Mouse (Mus musculus): ENCODE data around the gene 4933400A11Rik.

The 4933400A11Rik gene

GRCm38 (mm10) chrX:169779535-169779934 is at the start of gene 4933400A11Rik:
TSS of gene 4933400A11Rik (minus strand) at chrX:169779635.
- DNase-seq (ENCODE audit: low spot score in 2 of 2) = no peak

GRCm38 (mm10) chrX:169828136-169828535 is 48.7 kb upstream of the 4933400A11Rik start:
- DNase-seq (ENCODE audit: low spot score in 2 of 2) = no peak

DNA sequence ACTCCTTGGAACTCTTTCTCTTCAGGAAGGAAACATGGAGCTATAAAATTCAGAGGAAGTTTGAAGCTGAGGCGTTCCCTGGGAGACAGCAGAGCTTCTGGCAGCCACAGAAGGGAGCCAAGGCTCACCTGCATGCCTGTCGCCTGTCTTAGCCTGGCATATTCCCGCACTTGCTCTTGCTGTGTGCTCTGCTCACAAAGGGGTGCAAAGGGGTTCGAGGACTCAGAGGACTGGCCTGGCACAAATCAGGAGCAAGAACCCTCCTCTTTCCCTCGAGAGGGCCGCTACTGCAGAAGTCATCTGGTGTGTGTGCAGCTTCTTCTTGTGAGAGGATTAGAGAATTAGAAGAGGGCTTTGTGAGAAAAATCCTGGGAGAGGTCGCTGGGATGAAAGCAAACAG is 48.3 kb upstream of the 4933400A11Rik start:
- no peak for DNase-seq (ENCODE audit: low spot score in 2 of 2)

DNA sequence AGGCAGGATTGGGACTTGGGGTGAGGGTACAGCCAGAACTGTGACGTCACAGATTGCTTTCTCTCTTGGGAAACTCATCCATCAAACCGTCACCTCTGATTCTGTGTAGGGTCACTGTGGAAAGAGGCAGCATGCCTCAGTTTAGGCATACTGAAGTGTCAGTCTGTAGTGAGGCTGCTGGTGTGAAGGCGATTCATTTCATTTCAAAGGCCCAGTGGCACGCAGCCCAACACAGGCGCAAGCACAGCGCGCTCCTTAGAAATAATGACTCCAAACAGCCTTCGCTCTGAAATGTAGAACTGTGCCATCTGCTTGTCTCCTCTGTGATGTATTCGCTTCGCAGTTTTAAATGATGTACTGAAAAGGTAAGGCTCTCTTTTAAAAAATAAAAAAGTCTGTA is 47.5 kb upstream of the 4933400A11Rik start:
- DNase-seq (ENCODE audit: low spot score in 2 of 2) = no peak

GRCm38 (mm10) chrX:169813673-169814072 is 34.2 kb upstream of the 4933400A11Rik start:
- DNase-seq (ENCODE audit: low spot score in 2 of 2) = no peak

DNA sequence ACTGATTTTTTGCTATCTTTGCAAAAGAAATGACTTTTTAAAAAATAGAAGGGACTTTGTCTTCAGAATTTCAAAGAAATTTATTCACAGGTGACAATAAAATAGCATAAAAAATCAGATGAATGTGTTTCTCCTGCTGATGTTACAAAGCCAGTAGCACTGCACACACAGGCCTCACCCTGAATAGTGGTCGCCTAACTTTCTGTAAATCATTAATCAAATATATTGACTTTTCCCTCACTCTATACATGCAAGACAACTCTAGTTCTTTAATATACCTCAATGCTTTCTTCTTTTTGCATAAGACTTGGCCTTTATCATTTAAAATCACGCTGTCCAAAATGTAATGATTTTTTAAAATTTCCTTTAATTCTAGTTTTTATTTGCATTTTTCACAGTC is 32.3 kb upstream of the 4933400A11Rik start:
- no peak for DNase-seq (ENCODE audit: low spot score in 2 of 2)

GRCm38 (mm10) chrX:169811318-169811717 is 31.9 kb upstream of the 4933400A11Rik start:
- DNase-seq (ENCODE audit: low spot score in 2 of 2) = no peak

GRCm38 (mm10) chrX:169807744-169808143 is 28.3 kb upstream of the 4933400A11Rik start:
- no peak for DNase-seq (ENCODE audit: low spot score in 2 of 2)

DNA sequence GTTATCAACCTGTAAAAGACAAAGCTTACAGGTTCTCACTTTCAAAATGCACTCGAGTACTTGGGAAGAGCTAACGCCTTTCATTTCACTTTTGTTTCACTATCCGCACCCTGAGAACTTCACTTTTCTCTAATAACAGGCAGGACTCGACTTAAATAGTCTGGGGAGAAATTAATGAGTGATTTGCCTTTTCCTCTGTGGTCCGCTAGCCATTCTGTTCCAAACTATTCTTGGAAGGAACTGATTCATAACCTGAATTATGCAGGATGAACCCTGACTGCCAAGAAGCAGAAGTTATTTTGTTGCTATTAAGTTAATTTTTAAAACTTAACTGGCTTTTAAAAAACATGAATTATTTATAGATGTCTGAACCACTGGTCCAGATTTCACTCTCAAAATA is 26.4 kb upstream of the 4933400A11Rik start:
- DNase-seq (ENCODE audit: low spot score in 2 of 2) = no peak

GRCm38 (mm10) chrX:169800238-169800637 is 20.8 kb upstream of the 4933400A11Rik start:
- no peak for DNase-seq (ENCODE audit: low spot score in 2 of 2)

- DNase-seq (ENCODE audit: low spot score in 2 of 2) = no peak
Measured at GRCm38 (mm10) chrX:169798987-169799680, 19.7 kb upstream of the 4933400A11Rik start.

DNA sequence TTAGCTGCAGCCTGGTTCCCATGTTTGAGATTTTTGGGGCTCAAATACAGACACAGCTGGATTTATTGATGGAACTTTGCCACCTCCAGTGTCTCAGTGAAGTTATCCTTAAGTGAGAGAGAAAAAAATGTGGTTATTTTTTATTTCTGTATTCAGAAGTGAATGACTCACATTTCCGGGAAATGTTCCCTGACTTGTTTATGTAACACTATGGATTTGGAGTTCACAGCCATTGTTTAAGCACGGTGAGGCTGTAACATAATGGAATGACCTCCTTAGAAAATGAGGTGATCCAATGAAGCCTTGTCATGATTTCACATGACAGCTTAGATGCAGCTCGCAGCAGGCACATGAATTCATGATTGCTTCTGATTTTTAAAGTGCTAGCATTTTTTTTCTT is 17.7 kb upstream of the 4933400A11Rik start:
- no peak for DNase-seq (ENCODE audit: low spot score in 2 of 2)

DNA sequence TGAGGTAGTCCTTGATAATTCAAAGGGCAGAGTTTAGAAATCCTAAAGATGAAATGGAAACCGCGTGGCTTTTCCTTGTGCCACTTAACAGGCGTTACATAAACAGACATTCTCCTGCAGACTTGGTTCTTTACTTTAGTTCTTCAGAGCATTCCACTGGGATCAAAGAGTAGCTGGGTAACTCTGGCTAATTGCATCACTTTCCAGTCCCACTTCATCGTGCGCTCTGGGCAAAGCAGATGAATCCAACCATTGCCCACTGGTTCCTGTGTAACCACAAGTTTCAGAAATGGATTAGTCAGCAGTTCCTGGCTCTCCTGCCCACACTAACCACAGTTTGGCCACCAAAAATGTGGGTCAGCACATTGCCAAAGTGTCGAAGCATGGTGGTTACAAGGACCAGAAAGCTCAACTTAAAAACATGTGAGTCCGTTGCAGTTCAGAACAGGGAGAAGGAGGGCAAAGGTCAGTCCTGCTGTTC is 15.4 kb upstream of the 4933400A11Rik start:
- no peak for DNase-seq (ENCODE audit: low spot score in 2 of 2)

DNA sequence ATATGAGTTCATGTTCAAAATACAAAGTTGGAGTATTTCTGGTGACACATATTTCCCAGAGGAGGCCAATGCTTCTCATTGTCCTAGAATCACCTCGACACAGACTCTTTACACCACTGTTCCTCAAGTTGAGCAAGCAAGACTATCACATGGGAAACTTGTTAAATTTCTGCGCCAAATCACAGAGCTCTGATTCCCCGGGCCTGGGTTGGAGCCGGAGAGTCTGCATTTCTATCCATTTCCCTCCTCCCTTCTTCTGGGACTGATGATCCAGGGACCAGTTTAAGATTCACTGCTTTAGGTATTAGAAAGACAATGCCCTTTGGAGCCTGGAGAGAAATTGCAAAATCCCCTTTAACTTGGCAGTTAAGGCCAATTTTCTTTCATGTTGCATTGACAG is 15.0 kb upstream of the 4933400A11Rik start:
- DNase-seq (ENCODE audit: low spot score in 2 of 2) = no peak

GRCm38 (mm10) chrX:169792879-169793278 is 13.4 kb upstream of the 4933400A11Rik start:
- no peak for DNase-seq (ENCODE audit: low spot score in 2 of 2)

- DNase-seq (ENCODE audit: low spot score in 2 of 2) = no peak
Measured at GRCm38 (mm10) chrX:169789702-169790101, 10.3 kb upstream of the 4933400A11Rik start.

DNA sequence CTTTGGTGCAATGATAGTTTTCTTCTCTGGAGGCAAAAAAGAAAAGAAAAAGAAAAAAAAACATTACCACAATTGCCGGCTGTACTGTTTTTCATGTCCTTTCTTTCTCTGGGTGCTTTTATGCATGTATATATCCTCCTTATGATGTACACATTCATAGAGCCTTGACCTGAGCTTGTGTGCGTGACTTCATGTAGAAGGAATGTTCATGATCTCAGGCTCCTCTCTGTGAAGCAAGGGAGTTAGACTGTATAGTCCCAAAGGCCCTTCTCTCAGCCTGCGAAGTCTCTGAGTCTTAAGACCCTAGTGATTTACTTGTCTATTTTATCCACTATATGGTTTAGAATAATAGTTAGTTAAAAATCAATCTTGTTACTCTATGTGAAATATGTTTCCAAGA is 21.4 kb downstream of the 4933400A11Rik start:
- DNase-seq (ENCODE audit: low spot score in 2 of 2) = no peak

GRCm38 (mm10) chrX:169735387-169735969 is 44.0 kb downstream of the 4933400A11Rik start:
- no peak for DNase-seq (ENCODE audit: low spot score in 2 of 2)

Data from urinary bladder, postnatal 4 days (tissue).